Mouse (Mus musculus): ENCODE results near the gene Snx21.

Snx21 gene

DNA sequence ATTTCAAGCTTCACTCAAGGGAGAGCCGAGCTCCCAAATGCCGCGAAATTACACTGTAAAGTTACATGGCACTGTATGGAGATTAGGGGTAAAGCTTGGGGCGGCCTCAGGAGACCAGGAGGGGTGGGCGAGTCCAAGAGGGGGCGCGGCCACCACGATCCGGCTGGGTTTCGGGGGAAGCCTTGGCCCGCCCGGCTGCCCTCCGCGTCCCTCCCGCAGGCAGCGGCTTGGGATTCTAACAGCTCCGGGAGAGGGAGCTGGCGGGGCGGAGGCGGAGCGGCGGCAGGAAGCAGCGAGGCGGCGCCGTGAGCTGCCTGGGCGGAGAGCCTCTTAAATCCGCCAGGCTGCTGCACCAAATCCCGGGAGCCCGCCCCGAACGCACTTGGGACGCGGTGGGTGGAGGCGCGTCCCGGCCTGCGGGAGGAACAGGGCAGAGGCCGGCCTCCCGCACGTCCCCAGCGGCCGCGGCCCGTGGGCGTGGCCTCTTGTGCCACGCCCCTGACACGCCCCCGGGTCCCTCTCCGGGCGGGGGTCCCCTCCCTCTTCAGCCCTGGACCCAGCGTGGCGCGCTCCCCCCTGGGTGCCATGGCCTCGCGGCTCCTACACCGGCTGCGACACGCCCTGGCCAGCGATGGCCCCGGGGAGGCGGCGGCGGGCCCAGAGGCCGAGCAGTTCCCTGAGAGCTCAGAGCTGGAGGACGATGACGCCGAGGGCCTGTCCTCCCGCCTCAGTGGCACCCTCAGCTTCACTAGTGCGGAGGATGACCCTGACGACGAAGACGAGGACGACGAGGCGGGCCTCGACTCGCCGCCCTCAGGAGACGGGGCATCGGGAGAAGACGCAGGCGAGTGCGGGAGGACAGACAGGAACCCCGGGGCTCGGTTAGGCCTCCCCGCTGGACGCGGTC lies at the start of gene Snx21:
TSS of gene Snx21 (plus strand) at position 343 of the 907 bp plus-strand sequence.
- DNase-seq (ENCODE audit: low spot score) = peak; percentile 92

DNA sequence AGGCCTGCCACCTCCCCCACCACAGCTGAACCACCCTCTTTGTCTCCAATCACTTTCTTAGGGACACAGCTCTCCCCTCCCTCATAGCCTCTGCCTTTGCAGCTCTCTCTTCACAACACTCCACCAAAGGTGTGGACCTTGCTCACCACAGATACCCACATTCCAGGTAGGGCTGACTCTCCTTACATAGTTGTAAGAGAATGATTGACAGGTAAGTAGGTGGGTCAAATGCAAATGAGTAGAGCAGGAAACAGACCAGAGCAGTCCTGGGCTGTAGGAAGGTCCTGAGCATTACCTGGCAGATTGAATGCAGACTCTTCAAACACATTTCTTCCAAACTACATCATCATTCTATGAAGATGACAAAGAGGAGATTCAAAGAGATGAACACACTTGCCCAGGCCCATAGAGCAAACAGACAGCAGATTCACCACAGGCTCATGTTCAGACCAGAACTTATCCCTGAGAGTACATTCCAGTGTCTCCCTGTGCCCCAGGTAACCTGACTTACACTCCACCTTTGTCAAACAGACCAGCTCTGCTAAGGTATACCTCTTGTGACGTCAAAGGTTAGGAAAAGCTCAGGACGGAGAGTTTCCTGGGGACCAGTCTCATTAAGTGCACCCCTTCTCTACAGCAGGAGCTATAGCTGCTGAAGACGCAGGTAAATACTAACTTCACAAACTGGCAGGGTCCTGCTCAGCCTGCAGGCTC lies 48.1 kb upstream of the Snx21 start:
- no peak for DNase-seq (ENCODE audit: low spot score)

DNA sequence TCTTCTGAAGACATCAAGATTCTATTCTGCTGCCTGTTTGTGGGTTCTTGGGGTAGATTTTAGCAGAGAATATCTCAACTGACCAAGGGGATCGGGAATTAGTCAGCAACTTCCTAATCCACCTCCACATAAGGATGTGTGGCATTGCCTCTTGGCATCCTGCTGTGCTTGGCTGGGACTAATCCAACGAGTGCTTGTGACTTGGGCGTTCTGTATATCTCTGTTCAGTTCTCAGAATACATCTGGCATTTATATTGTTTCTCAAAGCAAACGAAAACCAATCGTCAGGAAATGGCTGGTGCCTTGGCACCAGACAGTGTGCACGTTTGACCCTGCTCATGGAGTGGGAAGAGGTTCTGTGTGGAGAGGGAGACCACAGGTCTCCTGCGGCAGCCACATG lies 45.7 kb upstream of the Snx21 start:
- no peak for DNase-seq (ENCODE audit: low spot score)

DNA sequence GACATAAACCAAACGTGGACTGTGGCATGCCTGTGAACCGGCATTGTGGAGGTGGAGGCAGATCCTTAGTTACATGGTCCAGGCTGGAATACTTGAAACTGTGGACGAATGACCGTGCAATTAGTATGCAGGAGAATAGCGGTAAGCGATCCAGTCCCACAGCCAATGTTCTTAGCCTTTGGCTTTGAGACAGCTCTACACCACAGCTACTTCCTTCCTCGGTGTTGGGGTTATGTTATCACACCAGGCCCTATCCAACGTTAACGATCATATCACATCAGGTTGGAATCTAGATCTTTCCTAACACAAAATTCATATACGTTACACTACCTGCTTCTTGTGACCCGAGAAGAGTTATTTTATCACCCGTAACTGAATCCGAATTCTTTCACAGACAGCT lies 40.6 kb upstream of the Snx21 start:
- DNase-seq (ENCODE audit: low spot score) = no peak

DNA sequence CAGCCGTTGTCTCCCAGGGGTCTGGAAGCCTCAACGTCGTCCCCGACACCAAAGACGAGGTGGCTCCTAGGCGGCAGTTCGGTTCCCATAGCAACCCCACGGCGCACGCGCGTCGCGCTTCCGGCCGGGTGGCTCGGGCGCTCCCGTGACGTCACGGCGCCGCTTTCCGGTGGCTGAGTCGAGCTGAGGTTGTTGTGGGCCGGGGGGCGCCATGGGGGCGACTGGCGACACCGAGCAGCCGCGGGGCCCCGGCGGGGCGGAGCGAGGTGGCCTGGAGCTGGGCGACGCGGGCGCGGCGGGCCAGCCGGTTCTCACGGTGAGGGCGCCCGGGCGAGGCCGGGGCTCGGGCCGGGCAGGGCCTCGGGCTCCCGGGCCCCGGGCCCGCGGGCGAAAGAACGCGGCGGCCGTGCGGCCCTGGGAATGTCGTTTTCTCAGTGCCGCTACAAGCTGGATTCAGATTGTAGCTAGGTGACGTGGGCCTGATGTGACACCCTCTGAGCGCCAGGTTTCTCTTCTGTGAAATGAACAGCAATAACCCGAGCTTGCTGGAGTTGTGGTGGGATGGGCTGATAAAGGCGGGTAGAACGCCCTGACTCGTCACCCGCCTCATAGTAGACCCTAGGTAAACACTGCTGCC lies 39.7 kb upstream of the Snx21 start, which contains the start of the genes Wfdc3 and Dnttip1:
TSS of gene Wfdc3 (minus strand) at position 89 of the 637 bp plus-strand sequence.
TSS of gene Dnttip1 (plus strand) at position 141 of the 637 bp plus-strand sequence.
- DNase-seq (ENCODE audit: low spot score) = peak; percentile 93

DNA sequence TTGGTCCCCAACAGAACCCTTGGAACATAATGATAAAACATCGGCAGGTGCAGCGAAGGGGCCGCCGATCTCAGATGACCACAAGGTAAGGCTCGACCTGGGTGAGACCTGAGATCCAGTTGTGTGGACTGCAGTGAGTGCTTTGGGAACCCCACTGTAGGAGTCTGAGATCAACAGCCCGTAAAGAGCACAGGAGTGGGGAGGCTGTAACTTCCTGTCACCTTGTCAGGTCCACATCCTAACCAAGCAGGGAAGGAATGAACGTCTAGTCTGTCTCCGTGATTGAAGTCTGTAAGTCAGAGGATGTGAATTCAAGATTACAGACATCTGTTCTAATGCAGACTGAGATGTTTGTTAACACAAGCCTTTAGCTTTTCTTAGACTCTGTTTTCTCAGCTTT lies 38.9 kb upstream of the Snx21 start:
- DNase-seq (ENCODE audit: low spot score) = no peak

DNA sequence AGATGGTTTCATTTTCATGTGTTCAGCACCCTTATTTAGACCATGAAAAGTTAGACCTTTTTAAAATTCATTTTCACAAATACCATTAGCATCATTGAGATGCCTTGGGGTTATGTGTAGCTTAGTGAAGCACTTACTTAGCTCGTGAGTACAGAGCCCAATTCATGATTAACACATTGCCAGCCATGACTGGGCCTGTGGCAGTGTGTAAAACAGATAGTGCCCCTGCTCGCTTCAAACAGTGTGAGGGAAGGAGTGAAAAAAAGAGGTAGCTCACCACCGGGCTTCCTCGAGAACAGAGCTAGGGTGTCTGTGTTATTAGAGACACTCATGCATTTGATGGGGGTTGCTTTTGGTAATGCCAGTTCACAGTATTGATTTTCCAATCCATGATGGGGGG lies 37.4 kb upstream of the Snx21 start:
- DNase-seq (ENCODE audit: low spot score) = no peak

DNA sequence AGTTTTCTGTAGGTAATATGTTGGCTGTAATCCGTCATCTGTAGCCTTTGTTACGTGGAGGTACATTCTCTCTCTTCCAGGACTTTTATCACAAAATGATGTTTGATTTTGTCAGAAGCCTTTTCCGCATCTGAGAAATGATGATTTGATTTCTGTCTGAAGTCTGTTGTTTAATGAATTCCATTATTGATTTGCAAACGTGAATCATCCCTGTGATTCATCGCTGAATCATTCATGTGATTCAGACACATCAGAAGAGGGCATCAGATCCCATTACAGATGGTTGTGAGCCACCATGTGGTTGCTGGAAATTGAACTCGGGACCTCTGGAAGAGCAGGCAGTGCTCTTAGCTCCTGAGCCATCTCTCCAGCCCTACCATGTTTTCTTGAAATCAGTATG lies 36.6 kb upstream of the Snx21 start:
- no peak for DNase-seq (ENCODE audit: low spot score)

DNA sequence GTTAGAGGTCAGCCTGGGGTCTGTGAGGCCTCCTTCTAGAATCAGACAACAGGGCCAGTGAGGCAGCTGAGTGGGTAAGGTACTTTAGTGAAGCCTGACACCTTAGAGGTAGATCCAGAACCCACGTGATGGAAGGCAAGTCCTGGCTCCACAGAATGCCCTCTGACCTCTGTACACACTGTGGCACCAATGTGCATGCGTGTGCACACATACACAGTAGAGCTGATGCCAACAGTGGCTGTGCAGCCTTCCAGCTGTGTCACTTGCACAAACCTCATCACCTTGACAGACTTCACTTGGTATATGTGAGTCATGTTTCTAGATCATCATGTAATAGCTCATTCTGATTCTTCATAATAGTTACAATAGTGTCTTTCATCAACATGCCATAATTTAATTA lies 33.2 kb upstream of the Snx21 start:
- DNase-seq (ENCODE audit: low spot score) = no peak

DNA sequence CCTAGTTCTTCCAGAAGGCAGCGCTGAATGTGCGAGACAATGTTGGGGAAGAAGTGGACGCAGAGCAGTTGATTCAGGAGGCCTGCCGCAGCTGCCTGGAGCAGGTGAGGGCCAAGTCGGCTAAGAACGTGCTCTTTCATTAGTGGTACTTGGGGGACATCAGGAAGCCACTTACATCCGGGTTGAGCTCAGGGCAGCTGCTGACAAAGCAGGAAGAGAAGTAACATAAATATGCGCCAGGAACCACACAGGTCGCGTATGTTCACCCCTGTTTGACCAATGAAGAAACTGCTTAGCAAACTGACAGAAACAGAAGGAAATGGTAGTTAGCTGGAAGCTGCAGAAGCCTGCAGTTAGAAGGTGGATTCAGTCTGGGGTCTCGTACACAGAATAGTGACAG lies 31.5 kb upstream of the Snx21 start:
- DNase-seq (ENCODE audit: low spot score) = no peak

DNA sequence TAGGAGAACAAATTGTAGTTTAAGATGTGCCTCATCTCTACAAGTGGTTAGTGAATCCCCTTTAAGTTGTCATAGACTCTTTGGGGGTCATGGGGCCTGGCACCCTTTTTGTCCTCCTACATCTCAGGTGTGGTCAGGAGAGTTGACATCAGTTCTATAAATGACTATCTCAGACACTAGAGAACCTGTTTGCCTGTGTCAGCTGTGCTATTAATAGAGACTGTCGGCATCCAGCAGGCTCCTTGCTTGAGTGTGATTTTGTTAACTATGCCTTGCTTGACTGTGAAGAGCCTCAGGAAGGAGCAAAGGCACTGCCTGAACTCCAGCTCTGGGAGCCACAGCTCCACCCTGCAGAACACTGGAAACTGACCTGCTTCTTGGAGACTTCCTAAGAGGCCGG lies 30.8 kb upstream of the Snx21 start:
- DNase-seq (ENCODE audit: low spot score) = no peak

DNA sequence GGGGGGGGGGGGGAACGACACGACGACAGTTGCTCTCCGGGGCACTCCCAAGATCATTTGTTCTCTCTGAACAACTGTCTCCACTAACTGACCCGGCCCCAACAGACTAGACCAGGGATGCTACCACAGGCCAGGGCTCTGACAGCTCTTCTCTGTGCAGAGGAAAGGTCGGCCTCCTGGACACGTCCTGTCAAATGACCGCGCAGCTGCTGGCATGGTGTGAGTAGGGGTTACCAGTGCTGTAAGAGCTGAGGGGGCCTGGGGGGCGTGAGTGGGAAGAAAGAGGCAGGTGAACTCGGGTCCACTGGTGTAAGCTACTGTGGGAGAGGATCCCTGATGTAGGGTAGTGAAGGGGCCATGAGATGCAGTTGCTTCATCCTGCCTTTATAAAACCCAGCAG lies 27.8 kb upstream of the Snx21 start:
- no peak for DNase-seq (ENCODE audit: low spot score)

DNA sequence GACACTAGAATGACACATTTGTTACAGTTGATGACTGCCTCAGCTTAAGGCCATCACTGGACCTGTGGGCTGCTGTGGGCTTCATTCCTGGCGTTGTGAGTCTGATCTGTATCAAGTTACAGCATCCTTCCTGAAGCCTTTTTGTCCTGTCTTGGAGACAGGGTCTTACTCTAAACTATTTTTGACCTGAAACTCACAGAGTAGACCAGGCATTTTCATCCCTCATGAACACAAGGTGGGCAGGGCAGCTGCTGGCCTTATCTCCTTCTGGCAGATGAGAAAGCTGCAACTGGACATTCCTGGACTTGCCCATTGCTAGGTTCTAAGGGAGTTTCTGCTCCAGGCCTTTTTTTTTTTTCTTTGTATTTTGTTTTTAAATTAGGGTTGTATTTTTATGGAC lies 26.9 kb upstream of the Snx21 start:
- DNase-seq (ENCODE audit: low spot score) = no peak

DNA sequence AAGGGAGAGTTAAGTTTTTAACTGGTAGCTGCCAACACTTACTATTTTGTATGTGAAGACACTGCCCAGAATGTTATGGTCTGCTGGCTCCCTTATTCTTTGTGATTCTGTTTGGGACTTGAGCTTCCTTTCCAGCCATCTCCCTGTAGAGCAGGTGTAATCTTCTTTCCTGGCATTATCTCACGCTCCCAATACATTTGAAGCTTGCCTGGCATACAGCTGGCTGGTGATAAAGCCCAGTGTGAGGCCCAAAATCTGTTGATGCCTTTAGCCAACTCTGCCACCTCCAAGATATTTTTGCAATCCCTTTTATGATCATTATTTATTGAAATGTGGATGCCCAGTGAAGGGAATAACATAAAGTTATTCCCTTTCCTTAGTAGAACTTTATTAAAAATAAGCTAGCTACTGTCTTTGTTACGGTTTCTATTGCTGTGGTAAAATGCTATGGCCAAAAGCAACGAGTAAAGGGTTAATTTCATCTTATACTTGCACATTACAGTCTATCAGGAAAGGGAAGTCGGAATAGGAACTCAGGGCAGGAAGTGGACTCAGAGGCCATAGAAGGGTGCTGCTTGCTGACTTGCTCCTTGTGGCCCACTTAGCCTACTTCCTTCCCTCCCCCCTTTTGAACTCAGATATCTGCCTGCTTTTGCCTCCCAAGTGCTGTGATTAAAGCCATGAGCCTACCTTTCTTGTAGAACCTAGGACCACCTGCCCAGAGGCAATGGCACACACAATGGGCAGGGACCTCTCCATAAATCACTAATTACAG lies 25.4 kb upstream of the Snx21 start:
- DNase-seq (ENCODE audit: low spot score) = no peak

DNA sequence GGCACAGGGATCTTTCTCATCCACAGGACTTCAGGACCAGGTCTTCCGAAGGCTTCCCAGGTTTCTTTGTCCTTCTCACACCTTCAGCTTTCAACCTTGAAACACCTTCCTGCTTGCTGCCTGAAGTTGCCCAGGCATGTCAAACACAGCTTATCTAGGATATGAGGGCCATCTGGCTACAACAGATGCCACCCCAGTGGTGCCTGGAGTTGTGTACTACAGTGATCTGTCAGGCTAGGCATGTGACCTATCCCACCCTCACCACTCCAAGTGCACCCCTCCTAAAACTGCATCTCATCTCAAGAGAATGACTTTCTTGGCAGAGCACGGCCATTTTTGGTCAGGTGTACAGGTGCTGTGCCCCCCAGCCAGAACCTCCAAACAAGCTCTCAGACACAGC lies 24.1 kb upstream of the Snx21 start:
- no peak for DNase-seq (ENCODE audit: low spot score)

DNA sequence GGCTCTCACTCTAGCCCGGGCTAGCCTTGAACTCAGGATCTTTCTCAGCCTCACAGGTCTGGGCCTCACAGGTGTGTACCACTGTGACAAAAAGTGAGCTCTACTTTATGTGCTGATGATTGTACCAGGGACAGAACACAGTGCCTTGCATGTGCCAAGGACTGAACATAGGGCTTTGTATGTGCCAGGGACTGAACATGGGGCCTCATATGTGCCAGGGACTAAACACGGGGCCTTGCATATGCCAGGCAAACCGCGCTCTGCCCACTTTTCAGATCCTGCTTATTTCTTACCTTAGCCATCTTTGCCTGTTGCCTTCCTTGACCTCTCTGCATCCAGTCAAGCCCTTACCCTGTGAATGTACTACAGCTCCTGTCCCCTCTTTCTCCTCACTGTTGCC lies 23.7 kb upstream of the Snx21 start:
- DNase-seq (ENCODE audit: low spot score) = no peak

DNA sequence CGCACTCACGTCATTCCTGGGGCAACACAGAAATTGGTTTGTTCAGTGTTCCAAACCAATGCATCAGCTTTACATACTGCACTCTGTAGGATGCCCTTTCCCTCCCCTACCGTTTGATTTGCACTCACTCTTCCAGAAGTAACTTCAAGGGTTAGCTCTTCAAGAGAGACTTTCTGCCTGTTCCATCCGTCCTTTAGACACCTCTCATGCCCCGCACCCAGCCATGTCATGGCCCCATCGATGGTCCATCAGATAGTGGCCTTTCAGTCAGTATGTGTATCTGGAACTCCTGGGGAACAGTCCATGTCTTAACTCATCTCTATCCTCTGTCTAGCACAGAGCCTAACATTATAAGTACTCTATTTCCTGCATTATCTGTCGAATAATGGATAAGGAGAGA lies 23.0 kb upstream of the Snx21 start:
- DNase-seq (ENCODE audit: low spot score) = no peak

DNA sequence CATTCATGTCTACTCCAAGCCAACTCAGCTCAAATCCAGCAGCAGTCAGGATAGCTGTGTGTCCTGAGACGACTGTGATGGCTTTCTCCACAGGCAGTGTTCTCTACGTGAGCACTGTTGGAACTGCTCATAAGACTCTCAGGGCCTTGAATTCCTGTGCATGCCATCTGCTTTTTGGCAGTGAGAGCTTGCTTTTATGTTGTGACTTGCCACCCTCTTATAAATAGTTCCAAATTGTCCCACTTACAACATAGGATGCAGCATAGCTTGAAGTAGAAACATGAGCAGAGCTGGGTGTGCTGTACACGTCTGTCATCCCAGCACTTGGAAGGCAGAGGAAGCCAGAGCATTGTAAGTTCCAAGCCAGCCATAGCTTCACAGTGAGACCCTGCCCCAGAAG lies 19.8 kb upstream of the Snx21 start:
- DNase-seq (ENCODE audit: low spot score) = no peak

DNA sequence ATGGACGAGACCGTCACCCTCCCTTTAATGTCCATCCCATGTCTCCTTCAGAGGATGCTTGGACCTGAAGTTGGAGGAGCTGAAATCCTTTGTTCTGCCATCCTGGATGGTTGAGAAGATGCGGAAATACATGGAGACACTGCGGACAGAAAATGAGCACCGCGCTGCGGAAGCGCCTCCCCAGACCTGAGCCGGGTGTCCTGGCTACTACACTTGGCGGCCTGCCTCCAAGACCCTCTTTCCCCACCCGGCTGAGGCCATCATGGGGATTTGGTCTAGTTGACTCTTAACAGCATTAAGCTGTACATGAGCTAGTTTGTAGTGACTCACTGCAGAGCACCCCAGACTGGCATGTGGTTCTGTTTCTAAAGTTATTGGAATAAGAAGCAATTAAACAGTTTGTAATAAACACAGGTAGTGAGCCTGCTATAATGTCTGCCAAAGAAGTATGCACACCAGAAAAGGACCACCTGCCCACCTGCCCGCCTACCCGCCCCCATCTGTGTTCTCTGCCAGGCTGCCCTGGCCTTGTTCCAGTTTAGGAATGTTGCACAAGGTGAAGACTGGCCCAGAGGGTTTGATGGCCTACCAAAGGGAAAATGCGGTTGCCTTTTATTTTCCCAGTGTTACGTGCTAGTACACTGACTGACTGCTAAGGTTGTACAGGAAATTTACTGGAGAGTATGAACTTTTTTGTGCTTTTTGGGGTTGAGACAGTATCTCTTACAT lies 17.6 kb upstream of the Snx21 start:
- no peak for DNase-seq (ENCODE audit: low spot score)

DNA sequence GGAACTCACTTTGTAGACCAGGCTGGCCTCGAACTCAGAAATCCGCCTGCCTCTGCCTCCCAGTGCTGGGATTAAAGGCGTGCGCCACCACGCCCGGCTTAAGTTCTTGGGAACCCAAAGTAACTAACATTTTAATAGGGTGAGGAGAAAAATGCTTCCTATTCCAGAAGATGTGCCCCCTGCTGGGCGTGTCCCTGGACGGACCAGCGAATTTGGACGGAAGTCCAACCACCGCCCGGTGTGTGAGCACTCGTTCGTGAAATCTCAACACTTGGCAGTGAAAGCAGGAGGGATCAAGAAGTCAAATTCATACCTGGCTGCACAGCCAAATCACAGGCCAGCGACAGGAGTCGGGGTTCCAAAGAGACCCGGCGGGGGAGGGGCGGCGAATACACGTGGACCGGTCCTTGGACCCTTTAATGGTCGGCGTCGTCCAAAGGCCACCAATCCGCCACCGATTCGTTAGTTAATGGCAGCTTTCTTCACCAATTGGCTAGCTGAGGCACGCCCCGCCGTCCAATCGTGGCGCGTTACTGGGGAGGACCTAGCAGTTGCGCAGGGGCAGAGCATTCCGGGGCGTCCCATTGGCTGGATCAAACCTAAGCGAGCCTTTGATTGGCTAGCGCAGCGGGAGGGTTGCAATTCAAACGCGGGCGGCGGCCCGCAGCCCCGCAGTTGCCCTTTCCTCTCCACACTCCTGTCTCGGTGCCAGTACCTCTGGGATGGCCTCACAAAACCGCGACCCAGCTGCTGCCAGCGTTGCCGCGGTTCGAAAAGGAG lies 16.2 kb upstream of the Snx21 start, which contains the start of gene Ube2c:
TSS of gene Ube2c (plus strand) at position 641 of the 780 bp plus-strand sequence.
- peak; percentile 98 for DNase-seq (ENCODE audit: low spot score)

Measured in urinary bladder, postnatal 14 days (tissue).